Mouse (Mus musculus) neural tube, embryonic 11.5 days (tissue): ENCODE data around the gene Gpr19. TPM values are rescaled to one million over a fixed set of nuclear protein-coding genes. Genes with fewer than 3 reads are reported as not detected.

Experiments
- ATAC-seq: fragments of 200-750 bp; cut with Nextera tagmentation; 2 replicates; pipeline ENCODE4 v1.8.0; 2017; ENCODE audit warnings: moderate number of reproducible peaks, mild to moderate bottlenecking, moderate TSS enrichment, moderate library complexity; ENCODE audit not compliant: insufficient read depth, low FRiP score, low TSS enrichment
- DNase-seq: peaks from one replicate; pipeline ENCODE4 v3.0.0-alpha.2; 2015; ENCODE audit warnings: low spot score
- H3K27ac ChIP-seq: fragments of 300-500 bp; sonication (generic); 2 replicates; pipeline ENCODE4 v1.5.1; 2014; ENCODE audit warnings: low read depth, mild to moderate bottlenecking, low read length
- H3K27me3 ChIP-seq: fragments of 300-500 bp; sonication (generic); 2 replicates; pipeline ENCODE4 v1.6.1; 2014; ENCODE audit warnings: mild to moderate bottlenecking, low read length, mixed read lengths; ENCODE audit not compliant: control insufficient read depth, insufficient read depth
- H3K36me3 ChIP-seq: fragments of 300-500 bp; sonication (generic); 2 replicates; pipeline ENCODE4 v1.6.1; 2014; ENCODE audit warnings: mild to moderate bottlenecking, low read length, moderate library complexity, mixed read lengths; ENCODE audit not compliant: control insufficient read depth, insufficient read depth
- H3K4me1 ChIP-seq: fragments of 300-500 bp; sonication (generic); 2 replicates; pipeline ENCODE4 v1.6.1; 2014; ENCODE audit warnings: low read length, mixed read lengths; ENCODE audit not compliant: control insufficient read depth, insufficient read depth
- H3K4me2 ChIP-seq: fragments of 300-500 bp; sonication (generic); 2 replicates; pipeline ENCODE4 v1.6.1; 2014; ENCODE audit warnings: low read depth, mild to moderate bottlenecking, moderate library complexity
- H3K4me3 ChIP-seq: fragments of 300-500 bp; sonication (generic); 2 replicates; pipeline ENCODE4 v1.5.1; 2014; ENCODE audit warnings: low read depth, low read length
- H3K9ac ChIP-seq: fragments of 300-500 bp; sonication (generic); 2 replicates; pipeline ENCODE4 v1.6.1; 2014; ENCODE audit warnings: mild to moderate bottlenecking, low read length
- H3K9me3 ChIP-seq: fragments of 300-500 bp; sonication (generic); 2 replicates; pipeline ENCODE4 v1.6.1; 2016; ENCODE audit warnings: low read length; ENCODE audit not compliant: control insufficient read depth
- WGBS: fragments of 180-500 bp; shearing (Covaris S2); extraction: QIAGEN DNeasy Blood & Tissue Kit; methylation state at CpG from one replicate; pipeline ENCODE4 v1.1.7; 2014; 5-methylcytosine and 5-hydroxymethylcytosine counted together
- polyA plus RNA-seq: library from polyadenylated mRNA; unstranded; fragments of >200 nt; fragmentation: Nextera tagmentation; extraction: Ambion mirVana; gene quantifications from 2 replicates; pipeline ENCODE4 v1.2.1, GENCODE M21; 2014

Gene Gpr19
- polyA plus RNA-seq, 1 experiment from 2014 or later: 31.0 TPM

DNA sequence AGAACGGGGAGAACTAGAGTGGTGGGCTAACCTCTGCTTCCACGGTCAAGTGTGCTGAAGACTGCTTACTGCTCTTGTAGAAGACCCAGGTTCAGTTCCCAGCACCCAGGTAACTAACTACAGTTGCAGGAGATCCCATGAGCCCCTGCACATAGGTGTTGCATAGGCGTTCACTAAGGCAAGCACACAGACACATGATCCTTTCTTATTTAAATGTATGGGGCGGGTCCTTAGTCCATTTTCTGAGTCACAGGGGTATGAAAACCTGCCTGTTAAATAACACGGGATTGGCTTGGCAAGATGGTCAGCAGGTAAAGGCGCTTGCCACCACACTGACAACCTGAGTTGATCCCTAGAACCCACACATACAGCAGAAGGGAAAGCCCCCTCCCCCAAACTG is 39.4 kb downstream of the Gpr19 start:
- H3K27me3 ChIP-seq: no peaks in the 10 kb centered on the region
- no peaks in the 10 kb centered on the region for H3K9me3 ChIP-seq
- WGBS: 93% methylated on average over 6 of the region's 6 CpGs
- ATAC-seq (no peak), DNase-seq (no peak)
- peaks cover 3% of the 10 kb centered on the region for H3K4me1 ChIP-seq
- H3K4me2 ChIP-seq: no peak overlapping the region
- H3K9ac ChIP-seq: no peak overlapping the region
- H3K4me3 ChIP-seq: no peak overlapping the region
- no peak overlapping the region for H3K27ac ChIP-seq
- H3K36me3 ChIP-seq: no peaks in the 10 kb centered on the region

DNA sequence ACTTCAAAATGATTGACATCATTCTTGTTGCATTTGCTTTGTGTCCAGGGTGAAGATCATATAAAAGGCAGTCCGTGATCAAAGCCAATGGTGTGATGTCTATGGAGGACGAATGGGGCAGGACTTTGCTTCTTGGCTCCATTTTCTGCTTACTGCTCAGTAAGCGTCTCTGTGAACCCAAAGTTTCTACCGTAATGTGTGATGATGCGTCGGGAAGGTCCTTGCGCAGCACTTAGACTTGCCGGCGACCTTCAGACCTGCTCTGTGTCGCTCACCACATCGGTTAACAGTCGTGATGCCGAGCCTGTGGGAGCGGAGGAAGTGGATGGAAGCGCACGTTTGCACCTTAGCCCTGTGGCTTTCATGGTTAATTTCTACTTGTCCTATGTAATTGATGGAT is 42.5 kb downstream of the Gpr19 start:
- no peaks in the 10 kb centered on the region for H3K9me3 ChIP-seq
- H3K4me2 ChIP-seq: no peak overlapping the region
- H3K9ac ChIP-seq: no peak overlapping the region
- peaks cover 3% of the 10 kb centered on the region for H3K4me1 ChIP-seq
- DNase-seq (no peak), ATAC-seq (no peak)
- no peak overlapping the region for H3K4me3 ChIP-seq
- no peaks in the 10 kb centered on the region for H3K27me3 ChIP-seq
- 87% methylated on average over 16 of the region's 16 CpGs for WGBS
- H3K27ac ChIP-seq: no peak overlapping the region
- no peaks in the 10 kb centered on the region for H3K36me3 ChIP-seq

DNA sequence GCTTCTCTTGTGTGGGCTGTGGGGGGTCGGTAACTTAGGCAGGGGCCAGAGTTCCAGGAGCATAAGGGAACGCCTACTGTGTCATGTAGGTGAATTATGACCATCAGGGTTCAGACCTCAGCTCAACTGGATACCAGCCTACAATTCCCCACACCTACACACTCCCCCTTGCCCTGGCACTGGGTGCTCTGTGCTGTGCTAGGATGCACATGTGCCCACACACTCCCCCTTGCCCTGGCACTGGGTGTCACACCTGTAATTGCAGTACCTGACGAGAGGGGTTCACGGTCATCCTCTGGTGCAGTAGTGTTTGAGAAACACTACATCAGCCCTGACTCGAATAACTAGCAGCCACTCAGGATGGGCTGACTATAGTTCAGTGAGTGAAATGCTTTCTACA is 43.6 kb downstream of the Gpr19 start:
- Histone ChIP-seq H3K27me3 (no peaks in the 10 kb centered on the region), H3K9ac (no peak overlapping the region), H3K4me1 (peaks cover 3% of the 10 kb centered on the region), H3K4me2 (no peak overlapping the region), H3K36me3 (no peaks in the 10 kb centered on the region), H3K27ac (no peak overlapping the region), H3K9me3 (no peaks in the 10 kb centered on the region), H3K4me3 (no peak overlapping the region)
- no peak for DNase-seq
- no peak; the same call in 1 of the 2 replicates for ATAC-seq
- WGBS: 59% methylated on average over 5 of the region's 5 CpGs

DNA sequence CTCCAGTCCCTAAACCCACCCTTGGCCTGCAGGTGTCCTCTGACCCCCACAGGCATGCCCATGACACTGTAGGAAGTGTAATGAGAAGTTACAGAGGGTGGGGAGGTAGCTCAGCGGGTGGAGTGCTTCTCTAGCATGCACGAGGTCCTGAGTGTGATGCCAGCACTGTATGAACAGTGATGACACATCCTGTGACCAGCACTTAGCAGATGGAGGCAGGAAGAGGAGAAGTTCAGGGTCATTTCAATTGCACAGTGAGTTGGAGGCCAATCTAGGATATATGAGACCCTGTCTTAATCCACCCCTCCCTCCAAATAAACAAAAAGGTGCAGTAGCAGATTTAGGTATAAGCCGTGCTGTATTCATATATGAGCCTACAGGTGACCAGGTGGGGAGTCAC is 48.4 kb downstream of the Gpr19 start:
- peaks cover 3% of the 10 kb centered on the region for H3K4me1 ChIP-seq
- H3K27me3 ChIP-seq: no peaks in the 10 kb centered on the region
- no peak overlapping the region for H3K4me3 ChIP-seq
- H3K36me3 ChIP-seq: no peaks in the 10 kb centered on the region
- ATAC-seq (no peak), DNase-seq (no peak)
- H3K4me2 ChIP-seq: no peak overlapping the region
- H3K9me3 ChIP-seq: no peaks in the 10 kb centered on the region
- no peak overlapping the region for H3K9ac ChIP-seq
- no peak overlapping the region for H3K27ac ChIP-seq
- 89% methylated on average over 3 of the region's 3 CpGs for WGBS

DNA sequence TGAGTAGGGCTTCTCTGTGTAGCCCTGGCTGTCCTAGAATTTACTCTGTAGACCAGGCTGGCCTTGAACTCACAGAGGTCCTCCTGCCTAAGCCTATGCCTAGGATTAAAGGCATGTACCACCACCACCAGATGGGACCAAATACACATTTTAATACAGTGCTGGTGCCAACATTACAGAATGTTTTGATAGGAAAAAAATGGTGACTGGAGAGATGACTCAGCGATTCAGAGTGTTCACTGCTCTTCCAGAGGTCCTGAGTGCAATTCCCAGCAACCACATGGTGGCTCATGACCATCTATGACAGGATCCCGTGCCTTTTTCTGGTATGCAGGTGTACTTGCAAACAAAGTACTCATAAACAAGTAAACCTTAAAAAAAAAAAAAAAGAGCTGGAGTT is 48.9 kb downstream of the Gpr19 start:
- WGBS: 84% methylated on average over 2 of the region's 2 CpGs
- no peaks in the 10 kb centered on the region for H3K27me3 ChIP-seq
- H3K4me1 ChIP-seq: no peaks in the 10 kb centered on the region
- H3K4me2 ChIP-seq: no peak overlapping the region
- no peak overlapping the region for H3K27ac ChIP-seq
- no peak overlapping the region for H3K4me3 ChIP-seq
- no peaks in the 10 kb centered on the region for H3K36me3 ChIP-seq
- H3K9ac ChIP-seq: no peak overlapping the region
- ATAC-seq (no peak), DNase-seq (no peak)
- H3K9me3 ChIP-seq: no peaks in the 10 kb centered on the region

DNA sequence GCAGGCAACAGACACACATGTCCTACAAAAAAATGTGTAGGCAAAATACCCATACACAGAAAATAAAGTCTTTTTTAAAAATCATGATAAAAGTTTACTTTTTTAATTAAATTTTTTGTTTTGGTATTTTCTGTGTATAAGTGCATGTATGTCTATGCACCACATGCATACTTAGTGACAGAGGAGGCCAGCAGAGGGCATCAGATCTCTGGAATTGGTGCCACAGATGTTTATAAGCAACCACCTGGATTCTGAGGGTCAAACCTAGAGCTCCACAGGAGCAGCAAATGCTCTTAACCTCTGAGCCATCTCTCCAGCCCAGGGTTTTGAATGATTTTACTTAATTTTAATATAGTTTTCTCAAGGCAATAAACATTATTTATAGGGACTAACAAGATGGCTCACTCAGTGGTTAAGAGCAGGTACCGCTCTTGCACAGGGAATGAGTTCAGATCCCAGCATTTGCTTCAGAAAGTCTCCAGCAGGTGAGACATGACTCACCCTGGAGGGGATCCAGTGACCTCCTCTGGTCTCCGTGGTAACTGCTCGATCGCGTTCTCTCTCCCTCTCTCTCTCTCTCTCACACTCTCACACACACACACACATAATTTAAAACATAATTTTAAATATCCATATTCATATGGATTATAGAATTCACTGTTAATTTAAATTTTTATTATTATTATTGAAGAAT is 50.0 kb downstream of the Gpr19 start:
- WGBS: 88% methylated on average over 5 of the region's 5 CpGs
- peak; percentile 46 for DNase-seq
- Histone ChIP-seq H3K4me1 (no peaks in the 10 kb centered on the region), H3K36me3 (no peaks in the 10 kb centered on the region), H3K27me3 (no peaks in the 10 kb centered on the region), H3K4me3 (no peak overlapping the region), H3K27ac (no peak overlapping the region), H3K9me3 (no peaks in the 10 kb centered on the region), H3K4me2 (no peak overlapping the region), H3K9ac (no peak overlapping the region)
- no peak for ATAC-seq

DNA sequence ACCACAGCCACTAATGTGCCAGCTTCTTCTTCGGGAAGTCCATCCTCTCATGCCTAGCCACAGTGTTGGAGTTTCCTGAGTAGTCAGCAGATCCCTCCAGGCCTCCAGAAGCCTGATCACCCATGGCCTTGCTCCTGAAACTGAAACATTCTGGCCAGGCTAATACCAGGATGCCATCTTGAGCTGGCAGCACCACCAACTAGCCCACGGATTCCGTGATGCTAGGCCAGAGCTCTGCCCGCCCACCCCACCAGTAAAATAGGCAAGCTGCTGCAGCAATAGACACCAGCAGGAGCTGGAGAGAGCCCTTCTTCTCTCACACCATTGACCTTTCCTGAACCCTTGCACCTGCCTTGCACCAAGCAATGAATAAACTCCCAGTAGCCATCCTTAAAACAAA is 50.8 kb downstream of the Gpr19 start:
- ATAC-seq (no peak; the same call in 1 of the 2 replicates), DNase-seq (no peak)
- Histone ChIP-seq H3K36me3 (no peaks in the 10 kb centered on the region), H3K27ac (no peak overlapping the region), H3K4me1 (no peaks in the 10 kb centered on the region), H3K27me3 (no peaks in the 10 kb centered on the region), H3K9ac (no peak overlapping the region), H3K4me2 (no peak overlapping the region), H3K9me3 (no peaks in the 10 kb centered on the region), H3K4me3 (no peak overlapping the region)
- WGBS: 82% methylated on average over 4 of the region's 4 CpGs

DNA sequence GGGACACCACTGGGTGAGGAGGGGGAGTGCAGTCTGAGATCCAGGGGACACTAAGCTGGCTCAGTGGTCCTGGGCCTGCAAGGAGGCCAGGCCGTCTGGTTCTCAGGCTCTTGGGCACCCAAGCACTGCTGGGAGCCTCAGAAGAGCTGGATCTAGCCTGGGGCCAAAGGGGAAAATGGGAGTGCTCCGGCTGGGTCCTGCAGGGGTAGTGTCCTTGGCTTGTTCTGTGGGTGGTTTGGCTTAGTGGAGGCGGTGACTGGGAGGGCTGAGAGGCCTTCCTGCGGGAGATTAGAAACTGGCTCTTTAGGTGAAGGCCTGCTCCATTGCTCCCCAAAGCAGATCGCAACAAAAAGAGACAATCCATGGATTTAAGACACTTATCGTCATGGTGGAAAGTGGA is 52.1 kb downstream of the Gpr19 start:
- Histone ChIP-seq H3K9ac (no peak overlapping the region), H3K27me3 (no peaks in the 10 kb centered on the region), H3K4me1 (no peaks in the 10 kb centered on the region), H3K4me3 (no peak overlapping the region), H3K27ac (no peak overlapping the region), H3K9me3 (no peaks in the 10 kb centered on the region), H3K4me2 (no peak overlapping the region), H3K36me3 (no peaks in the 10 kb centered on the region)
- WGBS: 80% methylated on average over 6 of the region's 6 CpGs
- ATAC-seq (no peak), DNase-seq (no peak)

DNA sequence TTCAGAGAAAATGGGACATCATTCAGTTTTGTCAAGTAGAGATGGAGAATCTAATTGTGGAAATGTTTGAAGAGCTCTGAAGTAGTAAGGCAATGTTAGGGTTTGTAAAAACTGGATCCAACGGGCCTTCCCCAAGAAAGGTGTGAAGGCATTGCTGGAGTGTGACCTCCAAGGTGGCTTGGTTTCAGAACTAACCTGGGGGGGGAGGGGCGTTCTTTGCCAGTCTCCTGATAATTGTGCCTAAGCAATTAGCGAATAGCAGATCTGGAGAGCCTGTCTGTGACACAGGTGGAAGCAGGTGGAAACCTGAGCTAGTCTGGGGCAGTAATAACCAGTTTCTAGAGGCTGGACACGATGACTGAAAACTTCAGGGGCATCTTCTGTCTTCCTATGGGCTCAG is 52.7 kb downstream of the Gpr19 start:
- Histone ChIP-seq H3K27ac (no peak overlapping the region), H3K9ac (no peak overlapping the region), H3K27me3 (no peaks in the 10 kb centered on the region), H3K36me3 (no peaks in the 10 kb centered on the region), H3K9me3 (no peaks in the 10 kb centered on the region), H3K4me3 (no peak overlapping the region), H3K4me1 (no peaks in the 10 kb centered on the region), H3K4me2 (no peak overlapping the region)
- DNase-seq (no peak), ATAC-seq (no peak)
- 87% methylated on average over 4 of the region's 4 CpGs for WGBS
